Mouse (Mus musculus): Measurements from ENCODE around the gene Cd37. TPM values are rescaled to one million over a fixed set of nuclear protein-coding genes. Genes with fewer than 3 reads are reported as not detected.

The Cd37 gene
- polyA plus RNA-seq, 1 experiment from 2014 or later: 3.0 TPM

DNA sequence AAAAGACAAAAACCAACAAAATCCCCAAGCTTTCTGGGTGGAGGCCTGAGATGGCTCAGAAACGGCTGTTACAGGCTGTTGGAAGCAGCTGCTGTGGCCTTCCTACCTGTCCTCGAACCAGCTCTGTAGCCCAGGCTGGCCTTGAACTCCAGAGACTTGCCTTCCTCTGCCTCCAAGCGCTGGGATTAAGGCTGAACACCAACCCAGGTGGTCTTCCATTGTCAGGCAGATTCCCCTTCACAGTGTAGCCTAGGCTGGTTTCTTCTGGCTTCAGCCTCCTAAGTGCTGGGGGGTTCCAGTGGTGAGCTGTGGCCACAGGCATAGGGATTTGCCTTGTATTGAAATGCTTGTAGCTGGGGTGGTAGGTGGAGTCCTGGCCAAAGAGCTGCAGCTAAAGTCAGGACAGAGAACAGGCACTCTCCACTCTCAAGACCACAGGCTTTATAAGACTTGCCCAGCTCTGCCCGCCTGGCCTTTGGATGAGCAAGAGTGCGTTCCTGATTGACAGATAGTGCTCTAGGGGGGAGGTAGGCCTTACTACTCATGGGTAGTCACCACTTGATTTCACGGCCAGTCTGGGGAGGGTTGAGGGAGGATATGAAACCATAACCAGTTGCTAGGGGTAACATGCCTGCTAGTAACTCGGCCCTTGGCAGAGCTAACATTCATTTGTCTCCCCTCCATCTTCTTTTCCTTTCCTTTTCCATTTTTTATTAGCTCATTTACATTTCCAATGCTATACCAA lies 9.3 kb downstream of the Cd37 start:
- Histone ChIP-seq H3K4me2 (ENCODE audit: low read depth, low read length) (no peak overlapping the region), H3K27ac (ENCODE audit: low read length) (no peak overlapping the region), H3K9me3 (ENCODE audit: control insufficient read depth, low read length) (no peaks in the 10 kb centered on the region), H3K4me1 (replicated peaks; ENCODE audit: control insufficient read depth, insufficient read depth, low read length) (peaks cover 16% of the 10 kb centered on the region), H3K27me3 (ENCODE audit: control insufficient read depth, insufficient read depth, low read depth, low read length) (no peaks in the 10 kb centered on the region), H3K36me3 (ENCODE audit: control insufficient read depth, insufficient read depth, low read length) (peaks cover 54% of the 10 kb centered on the region), H3K4me3 (ENCODE audit: low read length) (no peak overlapping the region), H3K9ac (ENCODE audit: low read length) (no peak overlapping the region)
- 83% methylated on average over 7 of the region's 7 CpGs for WGBS
- no peak for ATAC-seq (ENCODE audit: low read depth)

DNA sequence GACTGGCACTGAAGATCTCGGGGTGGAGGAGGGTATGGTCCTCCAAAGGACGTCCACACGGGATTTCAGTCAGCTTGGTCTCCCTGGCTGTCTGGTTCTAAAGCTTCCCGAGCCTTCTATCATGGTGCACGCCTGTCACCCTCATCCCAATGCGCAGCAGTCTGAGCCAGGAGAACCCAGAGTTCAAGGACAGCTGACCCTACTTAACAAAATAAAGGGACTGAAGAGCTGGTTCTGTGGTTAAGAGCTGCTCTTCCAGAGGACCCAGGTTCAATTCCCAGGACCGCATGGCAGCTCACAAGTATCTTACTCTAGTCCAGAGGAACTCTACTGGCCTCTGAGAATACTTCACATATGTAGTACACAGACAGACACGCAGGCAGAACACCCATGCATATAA lies 9.9 kb downstream of the Cd37 start:
- Histone ChIP-seq H3K27ac (ENCODE audit: low read length) (no peak overlapping the region), H3K4me1 (replicated peaks; ENCODE audit: control insufficient read depth, insufficient read depth, low read length) (peaks cover 10% of the 10 kb centered on the region), H3K9me3 (ENCODE audit: control insufficient read depth, low read length) (no peaks in the 10 kb centered on the region), H3K4me3 (ENCODE audit: low read length) (no peak overlapping the region), H3K4me2 (ENCODE audit: low read depth, low read length) (no peak overlapping the region), H3K36me3 (ENCODE audit: control insufficient read depth, insufficient read depth, low read length) (peaks cover 56% of the 10 kb centered on the region), H3K27me3 (ENCODE audit: control insufficient read depth, insufficient read depth, low read depth, low read length) (no peaks in the 10 kb centered on the region), H3K9ac (ENCODE audit: low read length) (no peak overlapping the region)
- WGBS: 90% methylated on average over 8 of the region's 8 CpGs
- ATAC-seq (ENCODE audit: low read depth): no peak

DNA sequence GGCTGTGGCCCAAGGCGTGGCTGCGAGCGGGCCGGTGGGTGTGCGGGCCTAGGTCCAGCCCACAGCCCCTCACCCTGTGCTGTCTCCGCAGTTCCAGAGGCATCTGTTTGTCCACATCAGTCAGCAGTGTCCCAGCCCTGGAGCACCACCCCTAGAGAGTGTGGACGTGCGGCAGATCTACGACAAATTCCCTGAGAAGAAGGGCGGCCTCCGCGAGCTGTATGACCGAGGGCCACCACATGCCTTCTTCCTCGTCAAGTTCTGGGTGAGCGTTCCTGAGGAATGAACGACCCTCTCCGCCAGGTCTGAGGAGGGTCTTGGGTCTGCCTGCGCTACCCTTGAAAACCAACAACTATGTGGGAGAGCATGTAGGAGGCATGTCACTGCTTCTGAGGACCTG lies 10.4 kb downstream of the Cd37 start:
- Histone ChIP-seq H3K4me2 (ENCODE audit: low read depth, low read length) (no peak overlapping the region), H3K4me3 (ENCODE audit: low read length) (no peak overlapping the region), H3K9ac (ENCODE audit: low read length) (no peak overlapping the region), H3K4me1 (replicated peaks; ENCODE audit: control insufficient read depth, insufficient read depth, low read length) (peaks cover 5% of the 10 kb centered on the region; the same call in 1 of the 2 replicates), H3K27me3 (ENCODE audit: control insufficient read depth, insufficient read depth, low read depth, low read length) (no peaks in the 10 kb centered on the region), H3K27ac (ENCODE audit: low read length) (no peak overlapping the region), H3K36me3 (ENCODE audit: control insufficient read depth, insufficient read depth, low read length) (peaks cover 58% of the 10 kb centered on the region), H3K9me3 (ENCODE audit: control insufficient read depth, low read length) (no peaks in the 10 kb centered on the region)
- 91% methylated on average over 18 of the region's 18 CpGs for WGBS
- ATAC-seq (ENCODE audit: low read depth): no peak

DNA sequence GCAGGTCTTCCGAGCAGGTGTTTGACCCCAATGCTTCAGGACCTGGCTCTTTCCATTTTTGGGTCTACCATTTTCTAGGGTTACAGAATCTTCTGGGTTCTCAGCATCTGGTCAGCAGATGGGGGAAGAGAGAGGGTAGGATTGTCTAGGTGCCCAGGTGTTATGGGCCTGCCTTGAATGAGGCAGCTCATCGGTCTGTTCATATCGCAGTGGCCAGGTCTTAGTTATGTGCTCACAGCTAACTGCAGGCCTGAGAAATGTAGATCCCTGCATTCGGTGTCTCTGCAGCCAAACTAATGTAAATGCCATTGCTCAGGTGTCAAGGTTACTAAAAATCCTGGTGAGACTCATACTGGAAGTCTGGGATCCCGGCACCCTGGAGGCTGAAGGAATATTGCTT lies 12.5 kb downstream of the Cd37 start:
- 91% methylated on average over 5 of the region's 5 CpGs for WGBS
- ATAC-seq (ENCODE audit: low read depth): no peak
- no peak overlapping the region for H3K4me2 ChIP-seq (ENCODE audit: low read depth, low read length)
- H3K9ac ChIP-seq (ENCODE audit: low read length): no peak overlapping the region
- H3K27me3 ChIP-seq (ENCODE audit: control insufficient read depth, insufficient read depth, low read depth, low read length): no peaks in the 10 kb centered on the region
- H3K36me3 ChIP-seq (ENCODE audit: control insufficient read depth, insufficient read depth, low read length): peaks cover 62% of the 10 kb centered on the region
- H3K4me3 ChIP-seq (ENCODE audit: low read length): no peak overlapping the region
- no peaks in the 10 kb centered on the region for H3K9me3 ChIP-seq (ENCODE audit: control insufficient read depth, low read length)
- H3K4me1 ChIP-seq (replicated peaks; ENCODE audit: control insufficient read depth, insufficient read depth, low read length): no peaks in the 10 kb centered on the region
- H3K27ac ChIP-seq (ENCODE audit: low read length): no peak overlapping the region

DNA sequence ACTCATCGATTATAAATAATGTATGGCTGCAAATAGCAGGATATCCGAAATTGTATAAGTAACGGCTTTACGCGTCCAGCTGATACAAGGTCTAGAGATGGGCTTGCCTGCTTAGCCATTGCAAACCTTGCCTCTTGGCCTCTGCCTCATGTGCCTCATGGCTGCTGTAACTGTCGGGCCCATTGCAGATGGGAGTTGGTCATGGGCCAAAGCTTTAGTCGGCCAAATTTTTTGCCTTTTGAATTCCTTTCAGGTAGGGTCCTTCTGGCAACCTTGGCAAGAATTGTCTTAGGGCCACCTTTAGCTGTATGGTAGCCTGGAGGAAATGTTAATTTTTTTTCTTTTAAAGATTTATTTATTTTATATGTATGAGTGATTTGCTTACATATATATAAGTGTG lies 14.1 kb downstream of the Cd37 start:
- peaks cover 71% of the 10 kb centered on the region for H3K36me3 ChIP-seq (ENCODE audit: control insufficient read depth, insufficient read depth, low read length)
- ATAC-seq (ENCODE audit: low read depth): no peak
- no peak overlapping the region for H3K27ac ChIP-seq (ENCODE audit: low read length)
- 88% methylated on average over 7 of the region's 7 CpGs for WGBS
- H3K4me1 ChIP-seq (replicated peaks; ENCODE audit: control insufficient read depth, insufficient read depth, low read length): no peaks in the 10 kb centered on the region
- no peak overlapping the region for H3K4me3 ChIP-seq (ENCODE audit: low read length)
- no peaks in the 10 kb centered on the region for H3K9me3 ChIP-seq (ENCODE audit: control insufficient read depth, low read length)
- H3K9ac ChIP-seq (ENCODE audit: low read length): no peak overlapping the region
- H3K27me3 ChIP-seq (ENCODE audit: control insufficient read depth, insufficient read depth, low read depth, low read length): no peaks in the 10 kb centered on the region
- H3K4me2 ChIP-seq (ENCODE audit: low read depth, low read length): no peak overlapping the region

DNA sequence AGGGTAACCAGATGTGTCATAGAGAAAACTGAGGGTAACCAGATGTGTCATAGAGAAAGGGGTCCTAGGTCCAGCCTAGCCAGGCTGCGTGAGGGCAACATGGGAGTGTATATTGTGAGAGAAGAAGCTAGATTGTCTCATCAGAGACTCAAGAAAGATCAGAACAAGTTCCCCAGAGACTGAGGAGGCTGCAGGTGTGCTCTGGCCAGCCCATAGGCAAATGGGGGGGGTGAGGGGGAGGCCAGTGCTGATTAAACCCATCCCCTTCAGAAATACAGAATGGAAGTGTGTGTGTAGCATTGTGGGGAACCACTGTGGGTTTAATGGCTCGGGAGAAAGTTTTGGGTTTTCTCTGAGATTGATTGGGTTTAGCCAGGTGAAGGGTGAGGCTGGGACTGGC lies 17.2 kb downstream of the Cd37 start:
- H3K27ac ChIP-seq (ENCODE audit: low read length): no peak overlapping the region
- no peak overlapping the region for H3K4me3 ChIP-seq (ENCODE audit: low read length)
- no peak for ATAC-seq (ENCODE audit: low read depth)
- H3K27me3 ChIP-seq (ENCODE audit: control insufficient read depth, insufficient read depth, low read depth, low read length): no peaks in the 10 kb centered on the region
- H3K9me3 ChIP-seq (ENCODE audit: control insufficient read depth, low read length): no peaks in the 10 kb centered on the region
- WGBS: 77% methylated on average over 2 of the region's 2 CpGs
- no peak overlapping the region for H3K9ac ChIP-seq (ENCODE audit: low read length)
- H3K4me2 ChIP-seq (ENCODE audit: low read depth, low read length): no peak overlapping the region
- H3K4me1 ChIP-seq (replicated peaks; ENCODE audit: control insufficient read depth, insufficient read depth, low read length): peaks cover 14% of the 10 kb centered on the region
- H3K36me3 ChIP-seq (ENCODE audit: control insufficient read depth, insufficient read depth, low read length): peaks cover 67% of the 10 kb centered on the region

DNA sequence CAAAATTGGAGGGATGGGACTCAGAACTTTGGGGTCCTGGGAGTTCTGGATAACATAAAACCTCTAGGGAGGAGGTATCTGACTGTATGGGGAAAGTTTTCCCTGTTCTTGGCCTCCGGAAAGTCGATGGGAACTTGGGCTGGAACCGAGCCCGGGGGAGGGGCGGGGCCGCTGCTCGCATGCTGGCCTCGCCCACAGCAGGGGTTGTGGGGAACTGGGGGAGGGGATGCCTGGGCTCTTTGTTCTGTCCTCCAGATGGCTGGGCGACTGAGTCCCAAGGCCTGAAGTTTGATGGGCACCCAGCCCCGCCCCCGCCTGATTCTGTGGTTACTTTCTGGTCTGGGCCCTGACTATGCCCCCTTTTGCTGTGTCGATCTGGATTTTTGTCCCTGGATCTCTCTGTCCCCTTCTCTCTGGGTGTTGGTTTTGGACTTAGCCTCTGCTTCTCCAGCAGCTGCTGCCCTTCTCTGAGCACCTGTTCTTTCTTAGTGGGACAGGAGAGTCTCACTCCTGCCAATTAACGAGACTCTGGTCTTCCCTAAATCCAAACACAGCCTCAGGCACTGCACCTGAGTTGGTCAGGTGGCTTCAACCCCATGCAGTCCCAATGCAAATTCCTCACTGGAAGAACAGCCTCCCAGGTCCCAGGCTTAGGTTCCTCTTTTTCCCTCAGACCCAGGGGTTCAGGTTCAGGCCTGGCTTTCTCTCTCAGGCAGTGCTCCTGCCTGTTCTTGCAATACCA lies 22.3 kb downstream of the Cd37 start:
- peak overlapping the region; percentile 91 for H3K4me3 ChIP-seq (ENCODE audit: low read length)
- H3K9me3 ChIP-seq (ENCODE audit: control insufficient read depth, low read length): no peaks in the 10 kb centered on the region
- H3K9ac ChIP-seq (ENCODE audit: low read length): peak overlapping the region; percentile 100
- H3K27ac ChIP-seq (ENCODE audit: low read length): peak overlapping the region; percentile 91
- peak; percentile 92 for ATAC-seq (ENCODE audit: low read depth)
- H3K27me3 ChIP-seq (ENCODE audit: control insufficient read depth, insufficient read depth, low read depth, low read length): peaks cover 11% of the 10 kb centered on the region
- WGBS: under 1% methylated on average over 13 of the region's 13 CpGs
- peak overlapping the region; percentile 91 for H3K4me2 ChIP-seq (ENCODE audit: low read depth, low read length)
- peaks cover 33% of the 10 kb centered on the region for H3K36me3 ChIP-seq (ENCODE audit: control insufficient read depth, insufficient read depth, low read length)
- peaks cover 21% of the 10 kb centered on the region for H3K4me1 ChIP-seq (replicated peaks; ENCODE audit: control insufficient read depth, insufficient read depth, low read length)

DNA sequence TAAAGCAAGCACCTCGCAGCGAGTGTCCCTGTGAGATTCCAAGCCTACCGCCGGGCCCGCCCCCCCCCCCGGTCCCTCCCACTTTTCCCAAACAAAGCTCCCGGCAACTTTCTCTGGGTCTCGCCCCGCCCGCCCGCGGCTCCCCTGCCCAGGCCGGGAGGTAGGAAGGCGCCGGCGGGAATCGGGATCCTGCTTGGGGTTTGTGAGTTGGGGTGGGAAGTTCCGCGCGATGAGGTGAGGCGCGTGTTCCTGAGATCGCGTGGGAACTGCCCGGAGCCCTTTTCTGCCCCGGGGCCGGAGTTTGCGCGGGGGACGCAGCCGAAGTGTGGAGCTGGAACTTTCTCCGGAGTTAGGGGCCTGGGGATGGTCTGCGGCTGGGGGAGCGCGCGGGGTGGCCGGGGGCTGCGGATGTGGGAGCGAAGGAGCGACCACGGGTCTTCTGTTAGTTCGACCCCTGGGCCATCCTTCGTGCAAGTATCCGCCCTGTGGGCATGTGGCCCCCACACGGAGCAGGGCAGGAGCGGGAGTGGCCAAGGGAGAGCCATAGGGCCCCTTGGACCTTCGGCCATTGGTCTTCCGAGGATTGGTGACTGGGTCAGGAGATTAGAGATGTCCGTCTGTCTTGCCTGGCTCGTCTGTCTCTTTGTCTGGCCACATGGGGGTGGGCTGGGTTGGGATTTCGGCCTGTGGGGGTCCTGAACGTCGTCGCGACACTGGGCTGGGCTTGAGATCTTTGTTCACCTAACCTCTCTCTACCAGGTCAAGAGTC lies 23.1 kb downstream of the Cd37 start, which contains the start of gene Tead2:
TSS of gene Tead2 (plus strand) at position 81 of the 769 bp plus-strand sequence.
- H3K36me3 ChIP-seq (ENCODE audit: control insufficient read depth, insufficient read depth, low read length): peaks cover 27% of the 10 kb centered on the region
- H3K27me3 ChIP-seq (ENCODE audit: control insufficient read depth, insufficient read depth, low read depth, low read length): peaks cover 18% of the 10 kb centered on the region
- peak within 1 kb of the TSS; percentile 100 for H3K9ac ChIP-seq (ENCODE audit: low read length)
- no peaks in the 10 kb centered on the region for H3K9me3 ChIP-seq (ENCODE audit: control insufficient read depth, low read length)
- peak; percentile 72 for ATAC-seq (ENCODE audit: low read depth)
- under 1% methylated on average over 55 of the region's 55 CpGs for WGBS
- H3K27ac ChIP-seq (ENCODE audit: low read length): peak within 1 kb of the TSS; percentile 91
- peak within 1 kb of the TSS; percentile 91 for H3K4me3 ChIP-seq (ENCODE audit: low read length)
- H3K4me2 ChIP-seq (ENCODE audit: low read depth, low read length): peak within 1 kb of the TSS; percentile 91
- peaks cover 22% of the 10 kb centered on the region for H3K4me1 ChIP-seq (replicated peaks; ENCODE audit: control insufficient read depth, insufficient read depth, low read length)

DNA sequence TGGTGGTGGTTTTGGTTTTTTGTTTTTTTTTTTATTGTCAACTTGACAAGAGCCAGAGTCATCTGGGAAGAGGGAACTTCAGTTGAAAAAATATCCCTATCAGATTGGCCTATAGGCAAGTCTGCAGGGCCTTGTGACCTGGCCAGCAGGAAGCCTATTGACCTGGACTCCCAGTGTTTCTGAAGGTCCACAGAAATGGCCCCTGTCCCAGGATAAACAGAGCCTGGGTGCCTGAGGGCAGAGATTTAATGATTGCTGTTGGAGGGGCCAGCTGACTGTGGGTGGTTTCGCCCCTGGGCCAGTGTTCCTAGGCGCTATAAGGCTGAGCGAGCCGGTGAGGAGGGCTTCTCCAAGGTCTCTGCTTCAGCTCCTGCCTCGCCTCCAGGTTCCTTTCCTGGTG lies 25.2 kb downstream of the Cd37 start:
- no peak for ATAC-seq (ENCODE audit: low read depth)
- Histone ChIP-seq H3K27me3 (ENCODE audit: control insufficient read depth, insufficient read depth, low read depth, low read length) (peaks cover 26% of the 10 kb centered on the region), H3K4me3 (ENCODE audit: low read length) (no peak overlapping the region), H3K4me2 (ENCODE audit: low read depth, low read length) (no peak overlapping the region), H3K36me3 (ENCODE audit: control insufficient read depth, insufficient read depth, low read length) (peaks cover 12% of the 10 kb centered on the region), H3K27ac (ENCODE audit: low read length) (no peak overlapping the region), H3K9me3 (ENCODE audit: control insufficient read depth, low read length) (peaks cover under 1% of the 10 kb centered on the region; the same call in 1 of the 2 replicates), H3K4me1 (replicated peaks; ENCODE audit: control insufficient read depth, insufficient read depth, low read length) (peaks cover 22% of the 10 kb centered on the region), H3K9ac (ENCODE audit: low read length) (no peak overlapping the region)
- WGBS: 67% methylated on average over 5 of the region's 5 CpGs

All from lung, embryonic 16.5 days (tissue).